Mouse (Mus musculus) urinary bladder, adult 18-20 months (tissue): ENCODE results near the gene Gga3.
"Not testable (repeated sequence)": the region's sequence is repeated elsewhere in the genome, so short reads cannot be mapped to it uniquely, and the experiment has no call there.

Experiments
- DNase-seq, 2 experiments: peaks; one replicate each; pipeline ENCODE4 v3.0.0; 2022; ENCODE audit warnings: low spot score in 2 of 2, mixed read lengths in 2 of 2

Gga3 gene

GRCm38 (mm10) chr11:115603476-115604303 lies at the start of gene Gga3, which contains the start of gene Mrps7:
Gga3 (minus strand) TSS chr11:115604051.
Mrps7 (plus strand) TSS chr11:115603925.
- DNase-seq = peak; percentile 87 to 91

DNA sequence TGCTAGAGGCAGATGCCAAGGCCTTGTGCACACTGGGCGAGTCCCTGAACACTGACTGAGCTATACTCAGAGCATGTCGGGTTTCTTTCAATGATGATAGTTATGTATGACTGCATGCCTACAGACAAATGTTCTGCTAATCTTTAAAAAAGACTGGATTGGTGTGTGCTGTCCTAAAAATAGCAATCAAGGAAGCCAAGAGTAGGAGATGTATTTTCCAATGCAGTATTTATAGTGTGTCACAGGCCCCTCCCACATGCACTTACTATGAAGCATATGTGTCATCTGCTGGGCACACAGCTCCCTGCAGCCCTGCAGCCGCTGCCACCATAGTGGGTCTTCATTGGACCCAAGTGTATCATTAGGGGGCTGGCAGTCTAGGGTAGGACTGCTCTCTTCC lies 49.3 kb upstream of the Gga3 start:
- DNase-seq = no peak

- DNase-seq = no peak
These were observed 47.8 kb upstream of the Gga3 start for GRCm38 (mm10) chr11:115651680-115652079.

GRCm38 (mm10) chr11:115649706-115650105 lies 45.9 kb upstream of the Gga3 start:
- DNase-seq = no peak

GRCm38 (mm10) chr11:115647459-115647858 lies 43.6 kb upstream of the Gga3 start:
- DNase-seq = no peak

DNA sequence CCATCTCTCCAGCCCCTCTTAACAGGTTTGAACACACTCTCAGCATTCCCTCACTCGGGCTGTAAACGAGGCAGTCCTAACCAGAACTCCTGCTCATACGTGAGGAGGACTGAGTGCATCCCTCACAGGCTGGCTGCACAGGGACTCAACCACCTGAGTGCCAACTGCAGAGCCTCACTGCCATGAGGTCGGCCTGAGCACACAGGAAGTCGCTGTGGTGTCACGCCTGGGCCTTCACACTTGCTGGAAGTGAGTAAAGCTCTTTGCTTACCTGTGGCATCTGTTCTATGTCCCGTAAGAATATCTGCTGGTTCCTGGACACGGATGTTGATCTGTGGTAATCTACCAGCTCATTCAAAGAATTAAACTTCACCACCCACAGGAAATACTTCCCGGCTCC lies 42.6 kb upstream of the Gga3 start:
- DNase-seq = no peak

DNA sequence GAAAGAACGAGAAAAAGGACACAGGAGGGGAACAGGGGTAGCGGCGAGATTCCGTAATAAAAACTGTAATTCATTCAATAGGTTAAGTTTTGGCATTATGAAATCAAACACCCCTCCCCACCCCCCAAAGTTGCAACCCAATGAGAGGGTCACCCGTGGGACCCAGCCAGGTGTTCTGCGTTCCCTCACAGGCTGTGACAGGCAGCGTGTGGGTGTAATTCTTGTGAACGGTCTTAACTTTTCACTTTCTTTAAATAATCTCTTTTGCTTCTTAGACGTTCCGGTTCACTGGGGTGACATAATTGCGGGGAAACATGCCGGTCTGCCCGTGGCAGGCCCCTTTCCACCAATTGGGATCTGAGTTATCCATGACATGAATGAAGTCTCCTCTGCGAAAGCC lies 41.6 kb upstream of the Gga3 start:
- not testable (repeated sequence) for DNase-seq

- no peak for DNase-seq
These were observed 40.5 kb upstream of the Gga3 start for GRCm38 (mm10) chr11:115644308-115644707.

- DNase-seq = no peak
These were observed 39.4 kb upstream of the Gga3 start for GRCm38 (mm10) chr11:115643265-115643664.

GRCm38 (mm10) chr11:115642705-115643104 lies 38.9 kb upstream of the Gga3 start:
- DNase-seq = no peak

GRCm38 (mm10) chr11:115641664-115642036 lies 37.8 kb upstream of the Gga3 start:
- no peak for DNase-seq

DNA sequence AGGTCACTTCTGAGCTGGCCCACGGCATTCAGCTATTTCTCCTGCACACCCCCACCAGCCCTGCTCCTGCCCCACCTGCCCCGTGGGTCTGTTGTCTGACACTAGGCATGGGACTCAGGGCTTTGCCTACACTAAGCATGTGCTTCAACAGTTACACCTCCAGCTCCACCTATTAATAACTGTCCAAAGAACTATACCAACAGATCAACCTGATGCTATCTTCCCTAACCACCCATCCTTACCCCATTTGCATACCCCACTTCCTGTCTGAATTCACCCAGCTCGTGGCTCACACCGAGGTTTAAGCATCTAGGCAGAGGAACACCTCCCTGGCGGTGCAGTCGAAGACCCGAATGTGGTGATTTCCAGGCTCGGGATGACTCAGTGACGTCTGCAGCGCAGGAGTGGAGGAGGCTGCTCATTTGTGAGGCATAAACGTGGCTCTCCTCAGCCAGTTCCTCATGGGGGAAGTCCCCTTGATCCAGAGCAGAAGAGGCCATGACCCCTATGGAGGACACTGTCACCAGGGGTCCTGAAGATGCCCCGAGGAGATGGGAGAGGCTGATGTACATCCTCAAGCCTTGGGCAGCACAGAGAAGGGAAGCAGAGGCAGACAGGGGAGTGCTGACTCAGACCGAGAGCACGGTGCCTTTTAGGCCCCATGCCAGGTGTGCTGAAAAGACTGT lies 37.3 kb upstream of the Gga3 start:
- no peak for DNase-seq

DNA sequence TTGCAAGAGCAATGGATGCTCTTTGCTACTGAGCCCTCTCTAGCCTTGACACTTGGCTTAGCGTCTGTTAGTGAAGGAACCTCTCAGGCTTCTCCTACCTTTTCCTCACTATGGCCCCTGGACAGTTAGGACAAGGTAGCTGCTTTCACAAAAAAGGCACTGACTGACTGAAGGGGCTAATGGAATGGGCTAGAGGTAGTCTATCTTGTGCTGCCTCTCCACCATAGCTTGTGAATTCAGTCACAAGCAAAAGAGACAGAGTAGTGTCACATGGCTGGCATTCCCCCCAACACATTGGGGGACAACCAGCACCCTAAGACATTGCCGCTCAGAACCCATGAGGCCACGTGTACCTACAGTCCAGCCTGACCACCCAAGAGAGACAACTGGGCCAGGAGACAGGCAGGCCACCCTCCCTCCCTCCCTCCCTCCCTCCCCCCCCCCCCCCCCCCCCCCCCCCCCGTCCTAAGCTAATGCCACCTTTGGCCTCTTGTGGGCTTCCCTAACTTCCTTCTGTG lies 36.5 kb upstream of the Gga3 start:
- no peak for DNase-seq

- no peak for DNase-seq
These were observed 35.7 kb upstream of the Gga3 start for GRCm38 (mm10) chr11:115639540-115639939.

GRCm38 (mm10) chr11:115638498-115639409 lies 34.9 kb upstream of the Gga3 start:
- DNase-seq = no peak

DNA sequence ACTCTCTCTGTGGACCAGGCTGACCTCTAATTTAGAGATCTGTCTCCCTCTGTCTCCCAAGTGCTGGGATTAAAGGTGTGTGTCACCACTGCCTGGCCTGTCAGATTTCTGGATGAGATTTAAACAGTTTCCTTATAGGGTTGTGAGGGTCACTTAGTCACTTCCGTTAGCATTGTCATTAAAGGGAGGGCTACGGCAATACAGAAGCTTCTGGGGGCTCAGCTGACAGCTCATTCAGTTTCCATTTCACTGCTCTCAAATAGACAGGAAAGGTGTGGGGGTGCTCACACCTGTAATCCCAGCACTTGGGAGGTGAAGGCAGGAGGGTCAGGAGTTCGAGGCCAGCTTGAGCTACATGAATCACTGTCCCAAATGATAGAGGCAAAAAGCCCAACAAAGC lies 33.1 kb upstream of the Gga3 start:
- DNase-seq = no peak

- DNase-seq = no peak
These were observed 31.6 kb upstream of the Gga3 start for GRCm38 (mm10) chr11:115635484-115635883.

GRCm38 (mm10) chr11:115635041-115635440 lies 31.2 kb upstream of the Gga3 start:
- DNase-seq = no peak

DNA sequence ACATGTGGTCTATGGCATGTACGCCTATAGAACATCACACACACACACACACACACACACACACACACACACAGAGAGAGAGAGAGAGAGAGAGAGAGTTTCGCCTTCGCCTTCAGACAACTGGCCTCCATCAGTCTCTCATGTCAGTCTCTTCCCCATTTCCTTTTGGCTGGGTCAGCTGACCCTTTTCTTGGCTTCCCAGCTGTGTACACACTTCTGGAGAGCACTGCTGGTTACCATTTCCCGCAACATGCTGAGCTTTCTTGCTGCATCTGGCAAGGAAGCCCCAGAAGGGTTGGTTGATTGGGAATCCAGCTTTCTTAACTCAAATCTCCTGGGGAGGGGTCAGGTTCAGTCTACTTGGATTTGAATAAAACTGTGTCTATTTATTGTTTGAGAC lies 30.3 kb upstream of the Gga3 start:
- DNase-seq = no peak

DNA sequence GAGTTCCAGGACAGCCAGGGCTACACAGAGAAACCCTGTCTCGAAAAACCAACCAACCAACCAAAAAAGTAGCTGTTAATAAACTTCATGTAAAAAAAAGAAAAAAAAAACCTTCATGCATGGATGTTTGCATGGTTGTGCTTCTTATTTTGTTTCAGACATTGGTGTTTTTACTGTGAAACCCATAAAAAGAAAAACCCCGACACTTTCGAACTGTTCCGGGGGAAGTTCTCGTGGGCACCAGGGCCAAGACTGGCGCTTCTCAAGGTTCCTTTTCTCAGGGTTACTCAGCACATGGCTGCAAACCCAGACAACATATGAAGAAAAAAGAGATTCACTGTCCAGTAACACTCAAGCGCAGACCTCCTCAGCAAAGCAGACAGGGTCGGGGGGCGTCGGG lies 29.0 kb upstream of the Gga3 start:
- DNase-seq = no peak

DNA sequence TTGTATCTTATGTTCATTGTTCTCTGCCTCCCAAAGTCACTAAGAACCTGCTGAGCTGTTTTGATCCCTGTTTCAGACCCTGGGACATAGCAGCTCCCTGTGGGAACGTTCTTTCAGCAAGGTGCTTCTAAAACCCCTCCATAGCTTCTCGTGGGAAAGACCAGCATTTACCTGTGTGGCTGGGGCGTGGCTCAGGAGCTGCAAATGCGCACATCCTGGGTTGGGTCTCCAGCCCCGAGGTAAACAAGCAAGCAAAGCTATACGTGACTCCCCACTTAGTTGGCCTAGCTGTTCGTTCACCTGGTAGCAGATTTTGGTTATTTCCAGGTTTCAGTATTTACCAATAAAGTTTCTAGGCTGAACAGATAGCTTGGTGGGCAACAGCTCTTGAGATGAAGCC lies 28.4 kb upstream of the Gga3 start:
- DNase-seq = no peak

DNA sequence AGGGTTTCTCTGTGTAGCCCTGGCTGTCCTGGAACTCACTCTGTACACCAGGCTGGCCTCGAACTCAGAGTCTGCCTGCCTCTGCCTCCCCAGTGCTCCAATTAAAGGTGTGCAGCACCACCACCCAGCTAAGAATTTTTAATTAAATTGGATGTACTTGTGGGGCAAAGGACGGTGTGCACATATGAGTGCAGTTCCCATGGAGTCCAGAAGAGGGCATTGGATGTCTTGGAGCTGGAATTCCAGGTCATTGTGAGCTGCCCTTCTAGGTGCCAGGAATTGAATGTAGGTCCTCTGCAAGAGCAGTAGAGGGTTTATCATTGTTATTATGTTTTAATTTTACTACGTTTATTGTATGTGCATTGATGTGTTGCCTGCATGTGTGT lies 27.6 kb upstream of the Gga3 start:
- DNase-seq = no peak
